Mouse (Mus musculus): ENCODE results near the gene Colgalt1.

The Colgalt1 gene

GRCm38 (mm10) chr8:71591017-71591416, 19.8 kb upstream of the Colgalt1 start:
- DNase-seq (ENCODE audit: low spot score in 2 of 2), result no peak

DNA sequence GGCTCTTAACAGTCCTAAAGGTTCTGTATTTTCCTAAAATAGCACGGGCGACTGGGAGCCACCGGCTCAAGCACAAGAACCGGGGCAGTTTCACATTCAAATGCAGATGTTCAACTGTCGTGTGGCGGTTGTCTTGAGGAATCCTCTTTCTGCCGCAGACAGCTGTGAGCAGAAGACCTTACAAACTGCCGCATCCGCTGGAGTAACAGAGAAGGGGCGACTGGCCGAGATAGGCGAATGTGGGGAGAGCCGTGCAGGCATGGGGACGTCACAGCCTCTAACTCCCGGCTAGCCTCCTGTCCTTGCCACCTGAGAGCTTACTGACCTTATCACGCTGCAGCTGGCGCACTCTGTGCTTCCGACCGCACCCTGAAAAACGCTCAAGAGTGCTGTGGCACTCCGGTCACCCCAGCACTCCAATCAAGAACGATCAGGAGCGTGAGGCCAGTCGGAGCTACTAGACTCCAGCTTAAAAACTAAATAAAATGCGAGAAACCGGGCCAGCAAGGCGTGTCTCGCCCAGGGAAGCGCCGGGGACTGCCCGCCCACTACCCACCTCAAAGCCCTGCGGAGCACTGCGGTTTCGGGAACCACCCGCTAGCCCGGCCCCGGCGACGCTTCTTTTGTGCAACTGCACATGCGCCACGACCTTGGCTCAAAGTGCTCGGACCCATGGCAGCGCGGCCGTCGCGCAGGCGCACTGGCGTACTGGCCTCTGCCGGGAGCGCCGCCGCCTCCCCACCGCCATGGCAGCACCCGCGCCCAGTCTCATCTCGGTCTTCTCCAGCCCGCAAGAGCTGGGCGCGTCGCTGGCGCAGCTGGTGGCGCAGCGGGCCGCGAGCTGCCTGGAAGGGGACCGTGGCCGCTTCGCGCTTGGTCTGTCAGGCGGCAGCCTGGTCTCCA, 19.1 kb upstream of the Colgalt1 start, which contains the start of gene Pgls:
TSS of gene Pgls (plus strand) at position 706 of the 903 bp plus-strand sequence.
- peak; percentile 90 to 96 for DNase-seq (ENCODE audit: low spot score in 2 of 2)

- peak; percentile 73 to 79 for DNase-seq (ENCODE audit: low spot score in 2 of 2)
These were observed 18.2 kb upstream of the Colgalt1 start for GRCm38 (mm10) chr8:71592374-71593170.

GRCm38 (mm10) chr8:71593556-71594323, 17.1 kb upstream of the Colgalt1 start:
- no peak for DNase-seq (ENCODE audit: low spot score in 2 of 2)

- DNase-seq (ENCODE audit: low spot score in 2 of 2), result no peak
These were observed 16.5 kb upstream of the Colgalt1 start for GRCm38 (mm10) chr8:71594324-71594722.

DNA sequence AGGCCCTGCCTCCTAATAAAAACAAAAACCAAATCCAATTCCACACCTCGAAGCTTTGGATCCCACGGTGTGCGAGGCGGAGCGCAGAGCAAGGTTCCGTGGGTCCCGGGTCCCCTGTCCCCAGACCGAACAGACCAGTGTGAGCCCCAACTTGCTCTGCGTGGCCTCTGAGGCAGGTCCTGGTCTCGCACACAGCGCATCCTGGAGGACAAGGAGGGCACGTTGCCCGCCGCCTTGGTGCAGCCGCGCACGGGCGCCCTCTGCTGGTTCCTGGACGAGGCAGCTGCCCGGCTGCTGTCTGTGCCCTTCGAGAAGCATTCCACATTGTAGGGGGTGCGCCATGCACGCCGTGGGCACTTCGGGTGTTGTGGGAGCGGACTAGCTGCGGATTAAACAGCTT, 14.9 kb upstream of the Colgalt1 start:
- peak; percentile 70 to 84 for DNase-seq (ENCODE audit: low spot score in 2 of 2)

DNA sequence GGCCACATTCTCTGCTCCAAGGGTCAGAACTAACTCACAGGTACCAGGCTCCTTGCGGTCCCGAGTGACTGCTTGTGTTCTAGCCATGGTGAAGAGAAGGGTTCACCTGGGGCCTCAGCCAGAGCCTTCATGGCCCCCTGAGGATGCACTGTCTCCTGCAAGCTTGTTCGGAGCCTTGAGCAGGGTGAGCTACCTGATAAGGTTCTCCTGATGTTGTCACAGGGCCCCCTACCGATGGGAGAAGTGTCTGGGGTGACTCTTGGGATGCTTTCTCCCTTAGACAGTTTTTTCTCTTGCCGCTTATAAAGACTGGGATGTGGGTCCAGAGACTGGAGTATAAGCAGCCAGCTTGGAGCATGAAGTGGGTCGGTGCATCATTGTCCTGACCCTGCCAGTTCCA, 14.4 kb upstream of the Colgalt1 start:
- DNase-seq (ENCODE audit: low spot score in 2 of 2), result no peak

DNA sequence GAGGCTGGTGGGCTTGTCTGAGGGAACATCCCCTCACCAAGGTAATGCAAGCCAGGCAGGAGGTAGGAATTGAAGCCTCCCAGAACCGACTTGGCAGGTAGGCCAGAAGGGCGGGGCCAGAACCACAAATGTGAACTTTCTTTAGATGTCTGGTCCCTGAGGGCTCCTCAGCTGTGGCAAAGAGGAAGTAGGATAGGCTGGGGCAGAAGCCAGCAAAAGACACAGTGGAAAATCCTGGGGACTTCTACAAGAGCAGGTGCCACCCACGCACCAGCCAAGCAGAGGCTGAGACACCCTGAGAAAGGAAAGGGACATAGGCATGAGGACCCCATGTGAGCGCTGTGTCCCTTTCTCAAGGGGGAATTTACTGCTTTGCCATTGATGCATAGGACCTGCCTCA, 14.0 kb upstream of the Colgalt1 start:
- no peak for DNase-seq (ENCODE audit: low spot score in 2 of 2)

- no peak for DNase-seq (ENCODE audit: low spot score in 2 of 2)
These were observed 13.3 kb upstream of the Colgalt1 start, which contains the start of gene Fam129c for GRCm38 (mm10) chr8:71597451-71597850. Gene Fam129c, plus strand, starts transcription at chr8:71597648.

- no peak for DNase-seq (ENCODE audit: low spot score in 2 of 2)
These were observed 12.4 kb upstream of the Colgalt1 start for GRCm38 (mm10) chr8:71598375-71598774.

GRCm38 (mm10) chr8:71598841-71599240, 12.0 kb upstream of the Colgalt1 start:
- DNase-seq (ENCODE audit: low spot score in 2 of 2), result no peak

GRCm38 (mm10) chr8:71601939-71602665, 8.7 kb upstream of the Colgalt1 start:
- DNase-seq (ENCODE audit: low spot score in 2 of 2), result no peak

- DNase-seq (ENCODE audit: low spot score in 2 of 2), result no peak
These were observed 8.0 kb upstream of the Colgalt1 start for GRCm38 (mm10) chr8:71602666-71603334.

DNA sequence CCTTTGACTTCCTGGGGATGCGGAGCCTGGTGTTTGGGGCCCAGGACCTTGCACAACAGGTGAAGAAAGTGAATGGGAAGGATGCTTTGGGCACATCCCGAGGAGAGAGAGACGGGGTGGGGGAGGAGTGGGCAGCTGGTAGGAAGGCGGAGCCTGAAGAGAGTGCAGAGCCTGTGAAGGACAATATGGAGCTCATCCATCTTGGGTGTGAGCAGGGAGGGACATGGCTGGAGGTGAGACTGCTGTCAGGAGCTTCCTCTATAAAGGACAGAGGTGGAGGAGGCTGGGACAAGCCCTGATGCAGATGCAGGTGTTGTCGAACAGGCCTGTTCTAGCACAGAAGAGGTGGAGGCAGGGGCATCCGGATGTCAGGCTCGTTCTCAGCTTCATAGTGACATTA, 6.8 kb upstream of the Colgalt1 start:
- DNase-seq (ENCODE audit: low spot score in 2 of 2), result no peak

DNA sequence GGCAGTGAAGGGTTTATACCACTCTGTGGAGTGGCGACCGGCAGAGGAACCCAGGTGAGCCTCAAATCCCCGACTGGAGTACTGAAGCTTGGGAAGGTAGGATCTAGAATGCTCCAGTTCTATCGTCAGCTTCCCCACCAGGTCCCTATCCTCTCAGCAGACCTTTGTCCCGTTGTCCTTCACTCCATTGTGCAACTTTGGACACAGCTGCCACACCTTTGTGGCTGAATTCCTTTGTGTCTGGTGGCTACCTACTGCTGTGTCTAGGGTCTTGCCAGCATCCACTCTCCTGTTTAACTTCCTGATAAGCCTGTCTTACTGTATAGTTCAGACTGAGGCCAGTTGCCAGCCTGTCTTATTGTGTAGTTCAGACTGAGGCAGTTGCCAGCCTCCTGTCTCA, 1.3 kb downstream of the Colgalt1 start:
- DNase-seq (ENCODE audit: low spot score in 2 of 2), result no peak

- DNase-seq (ENCODE audit: low spot score in 2 of 2), result peak in 1 of 2 experiments; percentile 14
These were observed 2.6 kb downstream of the Colgalt1 start for GRCm38 (mm10) chr8:71613418-71613817.

- no peak for DNase-seq (ENCODE audit: low spot score in 2 of 2)
These were observed 9.0 kb downstream of the Colgalt1 start for GRCm38 (mm10) chr8:71619786-71620185.

- DNase-seq (ENCODE audit: low spot score in 2 of 2), result no peak
These were observed 14.3 kb downstream of the Colgalt1 start for GRCm38 (mm10) chr8:71625088-71625487.

DNA sequence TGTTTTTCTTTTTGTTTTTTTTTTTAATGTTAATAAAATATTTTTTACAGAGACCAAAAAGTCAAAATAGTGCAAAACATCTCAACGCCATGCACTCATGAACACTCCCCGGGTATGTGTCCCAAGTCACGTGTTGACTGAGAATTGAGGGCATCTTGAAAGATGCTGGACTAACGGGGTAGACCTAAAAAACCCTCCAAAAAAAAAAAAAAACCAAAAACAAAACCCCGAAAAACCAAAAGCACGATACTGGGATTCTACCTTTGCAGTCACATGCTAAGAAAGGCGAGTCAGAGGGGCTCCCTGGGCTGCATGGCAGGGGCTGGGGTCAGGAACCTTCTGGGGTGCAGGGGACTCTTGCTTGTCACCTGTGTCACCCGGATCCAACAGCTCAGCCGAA, 16.0 kb downstream of the Colgalt1 start:
- no peak for DNase-seq (ENCODE audit: low spot score in 2 of 2)

GRCm38 (mm10) chr8:71627265-71628099, 16.7 kb downstream of the Colgalt1 start:
- no peak for DNase-seq (ENCODE audit: low spot score in 2 of 2)

All from frontal cortex, postnatal 10 days (tissue).